Mouse (Mus musculus): Measurements from ENCODE around the gene Rragb. TPM values are rescaled to one million over a fixed set of nuclear protein-coding genes. Genes with fewer than 3 reads are reported as not detected.

The Rragb gene
- polyA plus RNA-seq, 1 experiment from 2014 or later: 0.62 TPM

DNA sequence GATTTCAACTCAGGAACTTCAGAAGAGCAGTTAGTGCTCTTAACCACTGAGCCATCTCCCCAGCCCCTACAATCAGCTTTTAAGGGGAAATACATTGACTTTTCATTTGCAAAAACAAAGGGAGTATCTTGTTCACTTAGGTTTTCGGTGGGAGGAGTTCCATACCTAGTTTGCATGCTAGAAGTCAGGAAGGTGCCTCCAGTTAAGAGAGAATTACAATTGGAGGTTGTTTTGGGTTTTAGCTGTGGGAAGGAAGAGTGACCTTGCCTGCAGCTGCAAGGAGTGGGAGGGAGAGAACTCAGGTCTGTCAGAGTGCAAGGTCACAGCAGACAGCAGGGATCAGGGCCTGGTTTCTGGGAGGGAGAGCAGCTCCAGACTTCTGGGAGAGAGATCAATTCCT lies 71.3 kb downstream of the Rragb start:
- H3K9me3 ChIP-seq (ENCODE audit: control insufficient read depth, low read length): no peaks in the 10 kb centered on the region
- no peak overlapping the region for H3K9ac ChIP-seq (ENCODE audit: low read length)
- H3K27me3 ChIP-seq (ENCODE audit: control insufficient read depth, insufficient read depth, low read depth, low read length): no peaks in the 10 kb centered on the region
- no peak overlapping the region for H3K4me2 ChIP-seq (ENCODE audit: low read depth, low read length)
- no peak overlapping the region for H3K27ac ChIP-seq (ENCODE audit: low read length)
- H3K4me1 ChIP-seq (replicated peaks; ENCODE audit: control insufficient read depth, insufficient read depth, low read length): no peaks in the 10 kb centered on the region
- no peak for ATAC-seq (ENCODE audit: low read depth)
- H3K4me3 ChIP-seq (ENCODE audit: low read length): no peak overlapping the region
- no peaks in the 10 kb centered on the region for H3K36me3 ChIP-seq (ENCODE audit: control insufficient read depth, insufficient read depth, low read length)
- 53% methylated on average over 1 of the region's 1 CpGs for WGBS

Other genes starting within 250 kb of the Rragb start
- 0.47 and 0.60 TPM in 2 replicates for gene Usp51, start 133.5 kb upstream of the Rragb start, polyA plus RNA-seq (2015; fragmentation: Nextera tagmentation; extraction: Ambion mirVana)
- gene Mageh1, start 102.4 kb upstream of the Rragb start, polyA plus RNA-seq (2015; fragmentation: Nextera tagmentation; extraction: Ambion mirVana): 48.1 and 48.9 TPM in 2 replicates
- gene Foxr2, start 21.2 kb upstream of the Rragb start, polyA plus RNA-seq (2015; fragmentation: Nextera tagmentation; extraction: Ambion mirVana): not detected in 2 replicates
- 0.73 and 2.0 TPM in 2 replicates for gene Klf8, start 97.5 kb downstream of the Rragb start, polyA plus RNA-seq (2015; fragmentation: Nextera tagmentation; extraction: Ambion mirVana)

All from lung, embryonic 16.5 days (tissue).